In genomic region chr9:14605992-14606391, GRCm38 (mm10) we compare ENCODE assay signal across 17 mouse cellular contexts. TPM values are rescaled to one million over a fixed set of nuclear protein-coding genes. Genes with fewer than 3 reads are reported as not detected.
"Had no signal": no experiment of that assay in that cellular context is flagged by ENCODE, and none has a peak within 500 bp of the region (broad histone marks: within the 10 kb centered on the region; RNA-seq: fewer than 3 reads in every experiment).

No protein-coding gene starts in this region.

- H3K9me3 ChIP-seq: limb, embryonic 12.5 days; liver, embryonic 13.5 days; lung, embryonic 15.5 days; midbrain, embryonic 15.5 days; neural tube, embryonic 13.5 days had no signal

- DNase-seq: kidney, adult 11 months; kidney, adult 9 months; kidney, postnatal 10 days; kidney, postnatal 4 days; liver; liver, embryonic 13.5 days; liver, postnatal 0 days; right cerebral cortex, adult 18-20 months; thymus, adult 18-20 months; thymus, postnatal 14 days had no signal

- H3K4me2 ChIP-seq: limb, embryonic 12.5 days; liver, embryonic 13.5 days; lung, embryonic 15.5 days; midbrain, embryonic 15.5 days; neural tube, embryonic 13.5 days had no signal

- H3K9ac ChIP-seq: limb, embryonic 12.5 days; liver, embryonic 13.5 days; liver, postnatal 0 days; lung, embryonic 15.5 days; midbrain, embryonic 15.5 days; neural tube, embryonic 13.5 days had no signal

- H3K4me1 ChIP-seq: liver, embryonic 13.5 days had no signal

- H3K36me3 ChIP-seq: liver, embryonic 13.5 days; lung, embryonic 15.5 days; midbrain, embryonic 15.5 days; neural tube, embryonic 13.5 days had no signal

- H3K4me3 ChIP-seq: layer of hippocampus, adult 2 months; limb, embryonic 12.5 days; liver, embryonic 13.5 days; lung, embryonic 15.5 days; midbrain, embryonic 15.5 days; neural tube, embryonic 13.5 days had no signal

- H3K27ac ChIP-seq: layer of hippocampus, adult 2 months; liver, embryonic 13.5 days; lung, embryonic 15.5 days; midbrain, embryonic 15.5 days; neural tube, embryonic 13.5 days; stomach, postnatal 0 days had no signal

- H3K27me3 ChIP-seq: limb, embryonic 12.5 days; liver, embryonic 13.5 days; lung, embryonic 15.5 days; midbrain, embryonic 15.5 days; neural tube, embryonic 13.5 days had no signal

- ATAC-seq: liver, postnatal 0 days; midbrain, embryonic 15.5 days had no signal

RNA-seq across cellular contexts. Expression of gene Amotl1, which starts 38.9 kb away (rescaled TPM):
- total RNA-seq: megakaryocyte progenitor cell, adult 5-6 weeks had no signal
